Mouse (Mus musculus): ENCODE measurements around the gene Ovol3.

Ovol3 gene

DNA sequence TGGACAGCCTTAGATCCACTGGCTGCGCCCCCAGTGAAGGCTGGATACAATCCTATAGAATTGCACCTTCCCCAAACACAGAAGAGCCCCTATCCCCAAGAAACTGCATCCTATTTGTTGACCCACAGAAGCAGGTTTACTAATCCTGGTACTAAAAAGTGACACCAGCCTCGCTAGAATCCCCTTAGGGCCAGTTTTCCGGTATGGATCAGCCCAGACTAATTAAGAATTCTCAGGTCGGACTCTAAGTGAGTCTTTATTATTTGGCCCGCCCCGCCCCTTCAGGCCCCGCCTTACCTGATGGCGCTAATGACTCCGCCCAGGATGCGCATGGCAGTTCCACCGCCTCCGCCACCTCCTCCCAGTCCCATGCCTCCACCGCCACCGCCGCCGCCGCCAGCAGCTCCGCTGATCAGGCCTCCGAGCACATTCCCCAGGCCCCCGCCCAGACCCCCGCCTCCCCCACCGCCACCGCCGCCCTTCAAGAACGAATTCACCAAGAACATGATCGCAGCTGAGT lies 41.9 kb downstream of the Ovol3 start:
- peak; percentile 85 to 86 for DNase-seq

DNA sequence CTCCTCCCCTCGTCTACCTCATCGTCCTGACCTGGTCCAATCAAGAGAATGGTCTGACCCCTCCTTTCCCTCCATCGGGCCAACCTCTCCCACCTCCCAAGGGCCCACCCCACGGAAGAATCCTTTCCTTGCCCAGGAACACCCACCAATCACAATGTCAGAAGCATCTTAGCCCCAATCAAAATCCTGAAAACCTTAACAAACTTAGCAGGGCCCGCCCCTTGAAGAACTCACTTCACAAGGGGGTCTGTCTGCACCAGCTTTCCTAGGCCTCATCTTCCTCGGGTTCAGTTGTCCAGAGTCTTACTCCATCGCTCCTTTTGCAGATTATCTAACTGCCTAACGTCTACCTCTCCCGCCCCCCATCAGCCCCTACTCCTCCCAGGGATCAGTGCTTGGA lies 42.5 kb downstream of the Ovol3 start:
- DNase-seq, result no peak

GRCm38 (mm10) chr7:30192088-30192487 lies 43.4 kb downstream of the Ovol3 start:
- DNase-seq, result no peak

- DNase-seq, result no peak
Observed at GRCm38 (mm10) chr7:30189116-30189491, 46.4 kb downstream of the Ovol3 start.

DNA sequence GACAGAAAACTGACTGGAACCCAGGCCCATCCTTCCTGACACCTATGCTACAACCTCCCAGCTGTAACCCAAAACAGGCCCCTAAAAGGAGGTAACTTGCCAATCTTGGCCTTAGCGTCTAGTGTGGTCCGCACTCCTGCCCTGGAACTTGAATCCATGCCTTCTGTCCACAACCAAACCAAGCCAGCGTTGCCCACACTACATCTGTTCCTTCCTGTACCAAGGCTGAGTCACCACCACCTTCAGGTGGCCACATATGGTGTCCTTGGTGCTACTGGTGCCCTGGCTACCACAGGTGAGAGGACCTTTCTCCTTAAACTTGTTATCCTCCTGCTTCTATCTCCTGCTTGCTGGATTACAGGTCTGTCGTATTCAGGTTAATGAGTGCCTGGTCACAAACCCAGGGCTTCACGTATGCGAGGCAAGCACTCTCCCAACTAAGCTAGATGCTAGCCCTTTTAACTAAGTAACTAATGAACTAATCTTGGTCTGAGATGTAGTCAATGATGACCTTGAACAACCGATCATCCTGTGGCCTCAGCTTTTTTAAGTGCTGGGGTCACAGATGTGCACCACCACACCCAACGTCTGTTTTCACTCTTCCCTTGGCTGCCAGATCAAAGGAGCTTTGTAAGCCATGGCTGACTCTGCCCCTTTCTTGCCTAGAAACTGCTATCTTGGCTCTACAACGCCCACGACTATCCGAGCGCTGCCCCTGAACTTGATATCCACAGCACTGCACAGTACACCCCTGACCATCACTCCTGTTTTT lies 47.0 kb downstream of the Ovol3 start:
- no peak for DNase-seq

- DNase-seq, result no peak
Observed at GRCm38 (mm10) chr7:30184641-30185348, 50.7 kb downstream of the Ovol3 start.

DNA sequence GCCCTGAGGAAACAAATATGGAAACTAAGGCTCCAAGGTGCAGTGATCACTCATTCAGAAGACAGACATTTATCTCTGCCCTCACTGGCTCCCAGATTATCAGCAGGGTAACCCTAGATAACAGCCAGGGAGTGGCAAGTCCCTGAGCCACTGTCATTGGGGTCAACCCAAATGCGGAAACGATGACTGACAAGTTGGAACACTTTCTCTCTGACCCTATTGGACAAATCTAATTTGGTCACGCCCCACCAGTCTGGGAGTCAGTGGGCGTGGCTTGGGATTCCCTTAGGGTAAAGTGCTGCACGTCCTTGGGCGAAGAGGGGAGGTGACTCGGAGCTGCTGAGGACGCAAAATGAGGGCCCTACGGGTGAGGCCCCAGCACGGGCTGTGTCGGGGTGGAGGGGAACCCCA lies 51.6 kb downstream of the Ovol3 start, which contains the start of gene Cox7a1:
Cox7a1 (plus strand) TSS at position 266 of the 411 bp plus-strand sequence.
- DNase-seq, result peak; percentile 76 to 80

Data from cerebellum, postnatal 14 days (tissue).